Mouse (Mus musculus) adrenal gland, postnatal 14 days (tissue): Measurements from ENCODE around the gene Mthfd2. TPM values are rescaled to one million over a fixed set of nuclear protein-coding genes. Genes with fewer than 3 reads are reported as not detected.

Experiments used
- DNase-seq: peaks from one replicate; pipeline ENCODE4 v3.0.0; 2021; ENCODE audit warnings: mixed read lengths
- long read RNA-seq, 2 experiments: library from polyadenylated mRNA; stranded (forward); transcript quantifications; one replicate each; pipeline ENCODE4 v2.0.0; 2021
- total RNA-seq: library from RNA; stranded (reverse); gene quantifications from 2 replicates; pipeline ENCODE4 v1.2.3, GENCODE M21; 2021

Mthfd2 gene
- total RNA-seq = 21.1 and 24.1 TPM in 2 replicates
- long read RNA-seq, experiment 1, transcript Mthfd2-201 (8 exons, 2,085 nt) = major isoform, 50 of 58 reads
- long read RNA-seq, experiment 1, partial matches to known transcripts = 3 of 58 reads
- long read RNA-seq, experiment 1, other reads (novel, unspliced or antisense) = 5 of 58 reads
- long read RNA-seq, experiment 2, transcript Mthfd2-201 (8 exons, 2,085 nt) = major isoform, 23 of 30 reads
- long read RNA-seq, experiment 2, partial matches to known transcripts = 2 of 30 reads
- long read RNA-seq, experiment 2, other reads (novel, unspliced or antisense) = 5 of 30 reads

DNA sequence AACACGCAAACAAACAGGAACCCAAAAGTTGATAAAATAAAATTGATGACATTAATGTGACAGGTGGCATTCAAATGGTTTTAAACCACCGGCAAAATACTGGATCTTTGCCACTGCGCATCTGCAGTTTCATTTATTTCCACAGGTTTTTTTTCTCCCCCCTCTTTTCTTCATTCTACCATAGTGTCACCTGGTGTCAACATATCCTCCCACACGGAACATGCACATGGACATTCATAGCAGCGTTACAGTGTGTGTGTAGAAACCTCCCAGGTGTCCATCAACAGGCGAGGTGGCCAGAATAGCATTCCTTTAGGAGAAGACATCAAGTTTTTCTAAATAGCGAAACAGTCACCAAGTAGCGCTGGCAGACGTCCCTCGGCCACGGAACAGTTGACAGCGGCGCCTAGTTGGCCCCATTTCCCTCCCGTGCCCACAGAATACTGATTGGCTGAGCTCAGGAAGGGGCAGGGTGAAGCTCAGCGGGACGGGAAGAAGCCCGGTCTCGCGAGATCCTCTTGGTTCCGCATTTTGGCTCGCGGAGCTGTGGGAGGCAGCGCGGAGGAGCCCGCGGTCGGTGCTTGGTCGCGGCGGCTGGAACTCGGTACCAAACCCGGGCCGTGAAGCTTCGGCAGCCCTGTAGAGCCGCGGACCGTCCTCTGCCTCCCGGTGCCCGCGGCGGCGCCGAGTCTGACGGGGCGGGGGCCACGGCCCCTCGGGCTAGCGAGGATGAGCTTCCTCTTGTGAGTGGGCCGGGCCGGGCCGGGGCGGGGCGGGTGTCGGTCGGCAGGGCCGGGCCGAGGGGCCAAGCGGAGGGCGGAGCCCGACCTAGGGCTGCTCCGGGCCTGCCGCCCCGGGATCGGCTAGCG is at the start of gene Mthfd2, which contains the start of gene Mob1a:
TSS of gene Mthfd2 (minus strand) at position 384 of the 869 bp plus-strand sequence.
TSS of gene Mob1a (plus strand) at position 492 of the 869 bp plus-strand sequence.
- peak; percentile 96 for DNase-seq

DNA sequence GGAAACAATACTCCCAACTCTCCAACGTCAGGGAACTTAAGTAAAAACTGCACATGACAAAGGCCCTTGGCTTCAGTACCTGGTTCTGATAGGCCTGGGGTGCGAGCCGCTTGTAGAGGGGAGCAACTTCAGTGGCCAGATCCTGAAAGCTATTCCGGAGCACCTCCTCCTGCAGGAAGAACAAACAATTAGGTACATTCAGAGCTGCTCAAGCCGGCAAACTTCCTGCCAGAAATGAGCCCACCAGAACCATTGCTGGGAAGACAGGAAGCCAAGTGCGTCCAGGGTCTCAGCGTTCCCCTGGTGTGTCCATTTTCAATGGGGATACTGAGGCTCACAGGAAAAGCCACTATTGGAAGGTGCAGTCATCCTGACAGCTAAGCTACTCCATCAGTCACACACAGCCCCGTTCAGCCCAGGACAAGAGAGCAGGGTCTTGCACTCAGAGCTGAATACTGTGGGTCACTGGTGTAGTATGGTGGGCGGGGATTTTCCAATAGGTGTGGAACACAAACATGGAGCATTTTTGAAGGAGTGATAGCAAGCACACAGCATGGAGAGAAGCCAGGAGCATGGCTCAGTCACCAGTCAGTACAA is 48.1 kb upstream of the Mthfd2 start:
- DNase-seq = no peak

DNA sequence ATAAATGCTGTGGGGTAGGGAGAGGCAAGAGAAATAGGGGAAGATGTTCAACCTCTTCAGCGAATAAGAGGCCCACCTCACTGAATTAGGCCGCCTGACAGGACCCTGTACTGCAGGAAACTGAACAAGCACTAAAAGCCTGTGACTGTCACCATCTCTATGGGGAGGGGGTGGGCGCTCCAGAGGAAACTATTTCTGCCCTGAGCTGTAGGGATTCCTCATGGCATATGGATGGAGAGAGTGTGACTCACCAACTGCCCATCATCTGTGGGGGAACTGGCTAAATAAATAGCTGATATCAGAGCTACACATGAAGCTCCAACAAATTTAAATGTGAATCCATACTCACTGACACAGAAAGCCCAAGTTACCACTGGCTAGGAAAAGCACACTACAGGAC is 45.6 kb upstream of the Mthfd2 start:
- DNase-seq = no peak

DNA sequence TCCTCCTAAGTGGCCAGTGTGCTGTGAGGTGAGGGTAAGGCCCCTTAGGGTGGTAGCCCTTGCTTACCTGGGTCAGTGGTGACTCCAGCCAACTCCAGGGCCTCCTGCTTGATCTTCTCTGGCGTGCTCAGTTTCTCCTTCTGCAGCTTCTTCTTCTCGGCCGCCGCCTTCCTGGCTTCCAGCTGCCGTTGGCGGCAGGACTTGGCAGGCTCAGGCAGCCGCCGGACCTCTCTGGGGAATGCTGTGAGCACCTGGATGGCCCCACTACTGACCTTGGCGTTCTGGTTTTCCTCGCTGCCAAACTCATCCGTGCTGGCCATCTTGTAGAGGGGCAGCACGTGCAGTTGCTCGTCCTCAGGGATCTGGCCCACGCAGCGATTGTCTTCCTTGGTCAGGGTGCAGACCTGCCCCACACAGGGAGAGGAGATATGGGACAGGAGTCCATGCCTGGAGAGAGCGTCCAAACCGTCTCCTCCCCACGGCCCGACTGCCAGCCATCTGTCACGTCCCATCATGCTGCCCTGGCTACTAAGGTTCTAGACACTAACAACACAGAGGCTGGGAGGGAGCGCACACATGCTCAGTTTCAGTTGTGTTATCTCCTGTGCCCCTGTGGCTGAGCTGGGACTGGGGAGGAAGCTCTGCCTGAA is 44.7 kb upstream of the Mthfd2 start:
- no peak for DNase-seq

DNA sequence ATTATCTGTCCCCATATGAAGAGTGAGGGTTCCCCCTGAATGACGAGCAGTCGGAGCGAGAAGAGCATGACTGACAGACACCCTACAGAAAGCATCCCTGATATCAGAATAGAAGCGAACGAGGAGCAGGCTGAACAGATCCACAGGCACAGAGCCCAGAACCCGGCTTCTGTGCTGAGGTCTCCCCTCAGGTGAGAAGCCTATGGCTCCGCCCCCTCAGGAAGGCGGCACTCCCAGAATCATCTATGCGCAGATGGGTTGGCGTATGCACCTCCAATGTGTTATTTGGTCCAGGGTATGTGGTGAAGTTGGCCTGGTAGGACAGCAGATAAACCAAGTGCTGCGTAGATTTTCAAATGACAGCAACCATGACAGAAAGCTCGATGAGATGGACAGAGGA is 37.4 kb upstream of the Mthfd2 start:
- DNase-seq = no peak

- DNase-seq = no peak
These were observed 36.0 kb upstream of the Mthfd2 start for GRCm38 (mm10) chr6:83361523-83362248.

DNA sequence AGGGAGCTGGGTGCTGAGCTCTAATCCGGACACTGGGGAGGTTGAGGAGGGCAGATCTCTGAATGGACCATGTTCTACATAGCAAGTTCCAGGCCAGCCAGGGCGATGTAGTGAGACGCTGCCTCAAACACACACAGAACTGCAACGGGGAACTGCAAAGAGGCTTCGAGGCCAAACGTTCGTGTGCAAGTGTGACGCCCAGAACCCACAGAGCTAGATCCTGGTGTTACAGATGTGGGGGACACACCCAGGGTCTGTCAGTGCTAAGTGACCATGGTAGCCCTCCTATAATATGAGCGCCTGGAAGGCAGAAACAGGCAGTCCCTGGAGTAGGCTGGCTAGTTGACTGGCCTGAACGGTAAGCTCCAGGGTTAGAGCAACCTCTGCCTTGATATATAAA is 31.7 kb upstream of the Mthfd2 start:
- no peak for DNase-seq

DNA sequence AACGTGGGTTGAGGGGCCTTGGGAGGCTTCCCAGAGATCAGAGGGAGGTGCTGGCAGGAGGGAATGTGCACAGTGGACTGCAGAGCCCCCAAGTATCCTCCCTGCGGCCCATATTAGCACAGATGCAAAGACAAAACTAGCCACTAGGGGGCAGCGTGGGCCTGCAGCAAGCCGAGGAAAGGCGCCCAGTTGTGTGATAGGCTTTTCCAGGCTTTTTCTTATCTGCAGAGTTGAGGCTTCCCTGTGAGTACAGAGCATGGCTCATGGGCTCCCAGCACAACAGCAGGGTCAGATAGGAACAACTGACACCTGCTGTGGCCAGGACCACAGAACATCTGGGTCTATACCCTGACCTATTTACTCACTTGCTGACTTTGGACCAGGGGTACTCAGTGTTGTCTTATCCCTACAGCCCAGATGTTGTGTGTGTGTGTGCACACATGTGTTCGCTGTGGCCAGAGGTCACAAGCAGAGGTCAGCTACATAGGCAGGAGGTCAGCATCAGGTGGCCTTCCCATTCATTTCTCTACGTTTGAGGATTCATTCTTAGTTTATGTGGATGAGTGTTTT is 30.9 kb upstream of the Mthfd2 start:
- DNase-seq = peak; percentile 92

DNA sequence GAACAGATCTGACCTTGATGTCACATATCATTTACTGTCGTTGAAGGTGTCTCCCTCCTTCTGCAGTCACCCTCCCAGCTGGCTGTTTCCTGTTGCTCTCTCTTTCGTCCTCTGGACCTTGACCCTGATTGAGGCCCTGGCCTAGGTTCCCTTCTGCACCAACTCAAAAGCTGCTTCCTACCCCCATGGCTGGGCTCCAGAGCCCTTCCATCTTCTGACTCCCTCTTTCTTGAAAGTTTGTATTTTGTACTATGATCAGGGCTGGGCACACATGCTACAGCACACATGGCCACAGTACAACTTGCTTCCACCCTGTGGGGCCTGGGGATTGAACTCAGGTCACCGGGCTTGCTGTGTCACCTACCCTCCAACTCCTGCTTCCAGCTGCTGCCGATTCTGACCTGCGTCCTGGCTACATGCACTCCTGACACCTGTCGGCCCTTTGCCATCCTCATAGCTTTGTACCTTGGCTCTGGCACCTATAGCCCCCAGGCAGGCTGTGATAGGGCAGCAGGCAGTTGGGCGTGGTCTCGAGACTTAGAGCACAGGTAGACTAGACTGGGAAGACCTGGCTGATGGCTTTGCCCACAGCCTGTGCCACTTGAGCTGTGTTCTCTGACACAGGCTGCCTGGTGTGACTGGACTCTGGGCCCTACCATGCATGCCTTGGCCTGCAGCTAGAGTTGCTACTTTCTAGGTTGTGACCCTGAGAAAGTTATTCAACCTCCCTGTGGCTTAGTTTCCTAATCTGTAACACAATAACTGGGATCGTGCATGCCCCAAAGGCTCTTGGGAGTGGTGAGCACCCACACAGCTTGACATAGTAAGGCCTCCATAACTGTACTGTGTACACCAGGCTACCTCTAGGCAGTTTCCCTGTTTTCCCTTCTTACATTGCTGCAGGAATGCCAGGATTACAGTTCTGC is 29.4 kb upstream of the Mthfd2 start:
- DNase-seq = peak; percentile 49

GRCm38 (mm10) chr6:83352666-83353410 is 27.1 kb upstream of the Mthfd2 start:
- DNase-seq = no peak

- no peak for DNase-seq
These were observed 25.9 kb upstream of the Mthfd2 start for GRCm38 (mm10) chr6:83351490-83352160.

- DNase-seq = no peak
These were observed 25.2 kb upstream of the Mthfd2 start for GRCm38 (mm10) chr6:83350851-83351405.

DNA sequence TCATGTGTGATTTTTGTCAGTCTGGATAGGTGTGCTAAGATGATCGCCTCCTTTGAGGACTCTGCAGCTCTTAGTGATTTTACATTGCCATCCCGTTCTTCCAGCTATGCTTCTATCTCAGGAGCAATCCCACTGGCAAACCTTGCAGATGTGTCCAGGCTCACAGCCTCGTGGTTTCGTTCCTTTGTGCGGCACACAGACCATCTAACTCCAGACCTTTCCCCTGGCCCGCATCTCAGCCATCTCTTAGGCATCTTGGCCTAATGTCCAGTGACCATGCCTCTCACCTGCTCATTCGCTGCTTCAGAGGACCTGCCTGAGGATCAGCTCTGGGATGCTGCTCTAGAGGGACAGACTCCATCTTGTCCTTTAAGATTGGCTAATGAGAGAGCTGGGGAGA is 24.5 kb upstream of the Mthfd2 start:
- DNase-seq = no peak

GRCm38 (mm10) chr6:83349274-83349958 is 23.7 kb upstream of the Mthfd2 start:
- DNase-seq = peak; percentile 96

DNA sequence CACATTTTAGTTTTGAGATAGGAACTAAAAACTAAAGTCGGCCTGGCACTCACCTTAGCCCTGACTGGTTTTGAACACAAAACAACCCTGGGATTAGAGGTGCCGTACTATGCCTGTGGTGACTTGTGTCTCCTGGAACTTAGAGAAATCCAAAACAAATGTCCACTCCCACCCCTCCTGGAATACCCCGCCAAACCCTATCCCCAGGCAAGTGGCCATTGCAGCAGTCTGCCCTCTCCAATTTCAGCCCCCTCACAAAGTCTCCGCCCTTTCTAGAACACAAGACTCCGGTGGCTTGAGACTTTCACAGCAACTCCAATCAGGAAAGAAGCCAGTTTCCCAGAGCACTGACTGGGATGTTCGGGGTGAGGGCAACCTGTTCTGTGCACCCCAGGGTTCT is 23.2 kb upstream of the Mthfd2 start, which contains the start of gene Bola3:
TSS of gene Bola3 (plus strand) at position 275 of the 400 bp plus-strand sequence.
- DNase-seq = peak; percentile 43

GRCm38 (mm10) chr6:83347916-83348315 is 22.2 kb upstream of the Mthfd2 start:
- DNase-seq = no peak

DNA sequence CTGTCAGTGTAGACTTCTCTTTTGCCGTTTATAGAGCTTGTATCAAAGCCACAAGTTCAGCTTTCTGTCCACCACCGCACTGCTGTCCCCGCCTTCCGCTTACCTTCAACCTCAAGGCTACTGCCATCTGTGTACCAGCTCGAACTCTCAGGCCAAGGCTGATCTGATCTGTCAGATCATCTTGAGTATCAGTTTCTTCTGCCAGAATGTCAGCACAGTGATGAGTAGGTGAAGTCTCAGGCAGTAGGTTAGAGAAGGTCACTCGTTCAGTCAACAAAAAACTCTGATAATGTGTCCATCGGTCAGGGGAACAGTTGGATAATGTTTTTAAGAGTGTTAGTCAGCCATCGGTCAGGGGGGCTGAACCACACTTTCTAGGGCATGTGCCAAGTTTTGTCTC is 19.6 kb upstream of the Mthfd2 start:
- peak; percentile 59 for DNase-seq

GRCm38 (mm10) chr6:83342957-83343356 is 17.2 kb upstream of the Mthfd2 start:
- no peak for DNase-seq
